Mouse (Mus musculus) naive thymus-derived CD4-positive, alpha-beta T cell, adult 2 months (primary cell): ENCODE measurements around the gene Polr2h.

Experiments
- DNase-seq: peaks from one replicate; pipeline ENCODE4 v3.0.0-alpha.2; 2011; ENCODE audit warnings: low read depth

The Polr2h gene

GRCm38 (mm10) chr16:20701729-20702521 lies 15.5 kb upstream of the Polr2h start:
- no peak for DNase-seq

- DNase-seq, result peak; percentile 32
Observed at GRCm38 (mm10) chr16:20702522-20702893, 15.0 kb upstream of the Polr2h start.

- DNase-seq, result no peak
Observed at GRCm38 (mm10) chr16:20703071-20703470, 14.4 kb upstream of the Polr2h start.

- DNase-seq, result no peak
Observed at GRCm38 (mm10) chr16:20703699-20704400, 13.6 kb upstream of the Polr2h start.

GRCm38 (mm10) chr16:20705786-20706185 lies 11.7 kb upstream of the Polr2h start:
- no peak for DNase-seq

- no peak for DNase-seq
Observed at GRCm38 (mm10) chr16:20706407-20707055, 10.9 kb upstream of the Polr2h start.

GRCm38 (mm10) chr16:20708220-20708938 lies 9.1 kb upstream of the Polr2h start:
- no peak for DNase-seq

GRCm38 (mm10) chr16:20708939-20709734 lies 8.3 kb upstream of the Polr2h start:
- DNase-seq, result peak; percentile 53

- no peak for DNase-seq
Observed at GRCm38 (mm10) chr16:20710370-20710769, 7.1 kb upstream of the Polr2h start.

- no peak for DNase-seq
Observed at GRCm38 (mm10) chr16:20710810-20711209, 6.7 kb upstream of the Polr2h start.

- no peak for DNase-seq
Observed at GRCm38 (mm10) chr16:20712190-20712589, 5.3 kb upstream of the Polr2h start.

GRCm38 (mm10) chr16:20712889-20713288 lies 4.6 kb upstream of the Polr2h start:
- no peak for DNase-seq

GRCm38 (mm10) chr16:20714307-20715080 lies 3.0 kb upstream of the Polr2h start:
- DNase-seq, result no peak

- DNase-seq, result no peak
Observed at GRCm38 (mm10) chr16:20715161-20715560, 2.3 kb upstream of the Polr2h start.

- DNase-seq, result no peak
Observed at GRCm38 (mm10) chr16:20715566-20715965, 1.9 kb upstream of the Polr2h start.

- peak; percentile 70 for DNase-seq
Observed at GRCm38 (mm10) chr16:20715976-20716840, 1.3 kb upstream of the Polr2h start.

GRCm38 (mm10) chr16:20716841-20717180 lies 654 bp upstream of the Polr2h start:
- DNase-seq, result no peak

- no peak for DNase-seq
Observed at GRCm38 (mm10) chr16:20717978-20718670, 659 bp downstream of the Polr2h start.

GRCm38 (mm10) chr16:20721808-20722207 lies 4.3 kb downstream of the Polr2h start:
- DNase-seq, result no peak
